Mouse (Mus musculus): Measurements from ENCODE around the gene Comp. TPM values are rescaled to one million over a fixed set of nuclear protein-coding genes. Genes with fewer than 3 reads are reported as not detected.

Comp gene
- total RNA-seq, 2 experiments from 2014 or later = 5.9 to 14.7 TPM

DNA sequence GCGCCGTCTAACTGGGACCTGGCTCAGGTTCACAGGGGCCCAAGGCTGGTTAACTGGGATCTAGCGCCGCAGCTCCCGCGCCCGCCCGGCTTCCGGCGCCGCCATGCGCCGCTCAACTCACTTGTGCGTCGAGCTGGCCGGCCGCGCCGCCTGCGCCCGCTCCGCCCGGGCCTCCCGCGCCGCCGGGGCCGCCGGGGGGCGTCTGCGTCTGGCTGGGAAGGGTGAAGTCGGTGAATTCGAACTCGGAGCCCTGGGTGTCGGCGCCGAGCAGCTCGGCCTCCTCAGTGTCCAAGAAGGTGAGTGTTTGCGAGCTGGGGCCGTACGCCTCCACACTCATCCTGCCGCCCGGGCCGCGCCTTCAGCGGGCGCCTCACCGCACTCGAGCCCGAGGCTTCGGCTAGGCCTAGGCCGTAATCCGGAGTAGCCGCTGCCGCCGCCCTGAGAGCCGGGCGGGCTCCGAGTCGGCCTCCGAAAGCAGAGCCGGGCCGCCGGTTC is 20.7 kb upstream of the Comp start:
- DNase-seq = no peak

GRCm38 (mm10) chr8:70353194-70353817 is 20.1 kb upstream of the Comp start, which contains the start of gene Upf1:
Upf1 (minus strand) TSS chr8:70353278.
- DNase-seq = peak; percentile 99

DNA sequence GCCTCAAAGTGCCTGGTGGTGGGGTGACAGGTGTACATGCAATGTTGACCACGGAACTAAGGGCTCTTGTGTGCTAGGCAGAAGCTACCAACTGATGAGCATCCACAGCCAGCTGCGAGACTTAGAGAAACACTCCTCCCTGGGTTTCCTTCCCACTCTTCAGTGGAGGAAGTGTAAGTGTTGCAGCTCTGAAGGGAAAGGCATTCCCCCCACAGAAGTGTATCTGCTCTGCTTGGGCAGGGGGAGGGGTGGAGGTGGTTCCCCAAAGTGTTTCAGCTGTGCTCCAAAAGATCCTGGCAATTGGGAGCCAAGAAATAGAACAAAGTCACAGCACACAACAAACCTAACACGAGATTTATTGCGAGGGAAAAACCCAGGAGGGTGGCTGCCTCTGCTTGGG is 19.4 kb upstream of the Comp start:
- no peak for DNase-seq

DNA sequence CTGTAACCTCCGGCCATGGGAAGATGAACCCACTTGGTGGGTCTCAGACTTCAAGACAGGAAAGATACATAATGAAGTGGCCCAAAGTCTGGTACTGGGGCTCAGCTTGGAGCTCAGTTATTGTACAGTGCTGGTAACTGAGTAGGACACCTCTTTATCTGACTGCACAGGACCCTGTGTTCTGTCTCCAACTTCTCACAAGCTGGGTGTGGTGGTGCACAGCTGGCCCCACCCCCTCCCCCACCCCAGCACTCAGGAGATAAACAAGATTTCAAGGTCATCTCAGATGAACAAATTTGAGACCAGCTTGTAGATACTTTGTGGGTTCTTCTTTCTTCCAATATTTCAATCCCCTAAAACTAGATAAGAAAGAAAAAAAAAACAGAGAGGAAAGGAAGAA is 17.2 kb upstream of the Comp start:
- DNase-seq = no peak

- DNase-seq = peak; percentile 63
Measured at GRCm38 (mm10) chr8:70359411-70359810, 13.9 kb upstream of the Comp start.

DNA sequence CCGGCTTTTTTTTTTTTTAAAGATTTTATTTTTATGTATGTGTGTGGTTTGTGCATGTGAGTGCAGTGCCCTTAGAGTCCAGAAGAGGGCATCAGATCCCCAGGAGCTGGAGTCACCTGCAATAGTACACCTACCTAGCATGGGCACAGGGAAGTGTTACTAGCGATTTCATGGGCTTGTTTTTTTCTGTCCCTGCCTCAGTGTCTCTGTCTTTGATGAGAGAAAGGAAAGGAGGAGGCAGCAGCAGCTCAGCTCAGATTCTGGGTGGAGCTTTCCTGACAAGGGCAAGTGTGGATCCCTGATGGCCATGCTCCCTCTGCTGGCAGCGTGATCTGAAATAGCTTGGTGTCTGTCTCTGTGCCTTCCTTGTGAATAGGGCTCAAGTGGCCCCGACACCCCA is 12.6 kb upstream of the Comp start:
- DNase-seq = no peak

- peak; percentile 59 for DNase-seq
Measured at GRCm38 (mm10) chr8:70361484-70362032, 11.8 kb upstream of the Comp start.

DNA sequence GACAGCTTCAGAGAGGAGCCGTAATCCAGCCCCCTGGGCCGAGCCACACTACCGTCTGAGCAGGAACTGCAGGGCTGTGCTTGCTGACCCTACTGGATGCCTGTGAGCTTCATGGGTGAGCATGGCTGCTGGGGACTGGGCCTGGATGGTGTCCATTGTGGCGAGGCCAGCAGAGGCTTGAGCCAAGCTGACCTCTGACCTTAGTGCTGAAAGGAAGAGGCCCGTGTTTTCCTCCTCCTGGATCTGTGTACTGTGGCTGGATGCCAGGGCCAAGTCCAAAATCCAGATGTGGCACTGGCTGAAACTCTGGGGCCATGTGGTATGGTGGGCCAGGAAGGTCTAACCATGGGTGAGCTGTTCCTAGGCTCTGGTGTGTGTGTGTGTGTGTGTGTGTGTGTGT is 9.3 kb upstream of the Comp start:
- peak; percentile 53 for DNase-seq

DNA sequence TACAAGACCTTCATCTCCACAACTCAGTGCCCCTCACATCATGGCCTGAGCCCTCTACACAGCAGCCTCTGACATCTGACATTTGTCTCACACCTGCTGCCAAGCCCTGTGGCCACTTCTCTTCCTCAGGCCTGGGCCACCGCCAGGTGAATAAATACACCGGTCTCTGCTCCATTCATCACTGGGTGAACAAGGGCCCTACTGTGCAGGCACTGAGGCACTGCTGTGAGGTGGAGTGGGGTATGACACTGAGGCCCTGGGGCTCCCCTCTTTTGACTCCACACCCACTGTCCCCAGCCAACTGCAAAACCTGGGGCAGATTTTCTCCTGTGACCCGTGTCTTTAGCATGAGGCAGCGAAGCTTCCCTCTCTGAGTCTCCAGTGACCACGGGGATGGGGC is 6.8 kb upstream of the Comp start:
- no peak for DNase-seq

DNA sequence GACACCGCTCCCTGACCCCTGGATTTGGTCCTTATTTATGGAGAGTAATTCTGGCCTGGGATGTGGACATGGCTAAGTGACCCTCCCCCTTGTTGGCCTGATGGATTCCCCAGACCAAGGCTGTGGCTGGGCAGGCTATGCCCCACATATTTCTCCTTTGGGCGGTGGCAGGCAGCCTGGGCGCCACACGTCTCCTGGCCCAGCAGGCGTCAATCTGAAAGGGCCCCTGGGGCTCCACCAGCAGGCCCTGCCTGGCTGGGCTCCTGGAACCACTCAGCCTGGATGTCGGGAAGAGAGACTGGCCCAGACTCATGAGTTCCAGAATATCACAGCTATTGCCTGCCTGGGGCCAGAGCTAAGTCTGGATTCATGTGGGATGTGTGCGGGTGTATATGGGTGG is 2.9 kb upstream of the Comp start:
- DNase-seq = peak; percentile 61

DNA sequence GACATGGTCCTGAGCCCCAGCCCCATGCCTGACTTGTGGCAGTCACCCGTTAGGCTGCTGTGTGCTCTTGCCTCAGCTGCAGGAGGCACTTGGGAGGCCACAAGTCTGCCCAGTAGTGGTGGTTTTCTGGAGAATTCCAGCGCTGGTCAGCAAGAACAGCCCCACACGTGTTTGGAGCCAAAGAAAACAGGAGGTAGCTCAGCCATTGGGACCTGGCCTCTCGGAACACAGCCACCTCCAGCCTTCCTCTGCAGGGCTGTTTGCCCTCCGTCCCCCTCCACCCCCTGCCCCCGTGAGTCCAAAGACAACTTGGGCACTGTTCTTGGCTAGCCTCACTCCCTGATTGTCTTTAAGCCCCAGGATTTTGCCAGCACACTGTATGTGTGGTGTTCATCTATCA is 1.4 kb upstream of the Comp start:
- DNase-seq = no peak

DNA sequence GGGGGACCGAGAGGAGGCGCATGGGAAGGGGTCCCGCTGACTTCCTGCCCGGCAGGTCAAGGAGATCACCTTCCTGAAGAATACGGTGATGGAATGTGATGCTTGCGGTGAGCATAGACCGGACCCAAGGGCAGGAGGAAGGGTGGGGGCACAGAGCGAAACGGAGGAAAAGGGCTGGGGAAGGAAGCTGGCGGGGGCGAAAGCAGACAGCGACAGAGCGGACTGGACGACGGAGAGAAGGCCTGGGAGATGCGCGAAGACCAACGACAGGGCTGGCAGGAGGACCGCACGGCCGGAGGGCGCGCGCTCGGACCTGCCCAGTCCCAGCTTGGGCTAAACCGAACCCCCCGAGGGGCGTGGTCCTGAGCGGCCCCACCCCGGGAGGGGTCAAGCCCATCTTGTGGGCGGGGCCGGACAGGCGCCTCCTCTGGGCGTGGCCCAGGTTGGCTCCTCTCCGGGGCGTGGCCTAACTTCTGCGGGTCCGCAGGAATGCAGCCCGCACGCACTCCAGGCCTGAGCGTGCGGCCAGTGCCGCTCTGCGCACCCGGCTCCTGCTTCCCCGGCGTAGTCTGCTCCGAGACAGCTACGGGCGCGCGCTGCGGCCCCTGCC is 1.1 kb downstream of the Comp start:
- peak; percentile 83 for DNase-seq

GRCm38 (mm10) chr8:70375212-70375859 is 2.0 kb downstream of the Comp start:
- DNase-seq = no peak

GRCm38 (mm10) chr8:70376275-70376741 is 3.0 kb downstream of the Comp start:
- DNase-seq = no peak

GRCm38 (mm10) chr8:70377049-70377448 is 3.7 kb downstream of the Comp start:
- DNase-seq = no peak

- no peak for DNase-seq
Measured at GRCm38 (mm10) chr8:70380069-70380468, 6.7 kb downstream of the Comp start.

GRCm38 (mm10) chr8:70383287-70383686 is 9.9 kb downstream of the Comp start:
- DNase-seq = peak; percentile 69

- DNase-seq = no peak
Measured at GRCm38 (mm10) chr8:70389678-70390077, 16.3 kb downstream of the Comp start.

DNA sequence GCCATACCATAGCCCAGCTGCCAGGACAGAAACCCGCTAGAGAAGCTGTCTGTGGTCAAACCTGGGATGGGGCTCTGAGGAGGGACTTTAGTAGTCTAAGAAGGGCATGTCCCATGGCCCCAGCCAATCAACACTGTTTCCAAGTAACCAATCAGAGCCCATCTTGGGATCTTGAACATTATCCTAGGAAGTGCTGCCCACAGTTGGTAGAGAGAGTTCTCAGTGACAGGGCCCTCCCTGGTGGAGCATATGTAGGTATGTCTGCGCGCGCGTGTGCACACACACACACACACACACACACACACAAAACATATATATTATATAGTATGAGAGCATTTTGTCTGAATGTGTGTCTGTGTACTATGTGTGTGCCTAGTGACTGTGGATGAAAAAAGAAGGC is 19.7 kb downstream of the Comp start:
- no peak for DNase-seq

- no peak for DNase-seq
Measured at GRCm38 (mm10) chr8:70394269-70394998, 21.1 kb downstream of the Comp start.

GRCm38 (mm10) chr8:70395649-70396048 is 22.3 kb downstream of the Comp start:
- peak; percentile 75 for DNase-seq

DNA sequence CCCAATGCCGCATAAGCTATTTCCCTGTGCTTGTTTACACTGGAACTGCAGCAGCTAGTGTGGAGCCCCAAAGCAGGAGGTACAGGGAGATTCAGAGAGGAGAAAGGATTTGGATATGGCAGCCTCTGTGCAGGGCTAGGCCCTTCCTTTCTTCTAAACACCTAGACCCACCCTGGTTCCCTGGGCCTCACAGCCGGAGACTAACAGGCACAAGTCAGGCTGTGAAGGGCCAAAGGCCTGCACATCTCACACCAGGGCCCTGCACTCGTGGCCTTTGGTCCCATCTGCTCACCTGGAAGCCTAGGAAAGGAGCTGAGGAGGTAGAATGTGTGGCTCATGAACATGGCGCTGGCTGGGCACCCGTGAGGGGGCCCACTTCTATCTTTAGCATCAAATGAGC is 22.8 kb downstream of the Comp start:
- no peak for DNase-seq

All from gastrocnemius, postnatal 25 days (tissue).